Mouse (Mus musculus) cerebellum, adult 18-20 months (tissue): ENCODE results near the gene Rftn1.
A peak's percentile ranks its signal among the peaks of the same experiment; 100 is the strongest.

Experiments
- DNase-seq, 2 experiments: peaks; one replicate each; pipeline ENCODE4 v3.0.0; 2021

Rftn1 gene

DNA sequence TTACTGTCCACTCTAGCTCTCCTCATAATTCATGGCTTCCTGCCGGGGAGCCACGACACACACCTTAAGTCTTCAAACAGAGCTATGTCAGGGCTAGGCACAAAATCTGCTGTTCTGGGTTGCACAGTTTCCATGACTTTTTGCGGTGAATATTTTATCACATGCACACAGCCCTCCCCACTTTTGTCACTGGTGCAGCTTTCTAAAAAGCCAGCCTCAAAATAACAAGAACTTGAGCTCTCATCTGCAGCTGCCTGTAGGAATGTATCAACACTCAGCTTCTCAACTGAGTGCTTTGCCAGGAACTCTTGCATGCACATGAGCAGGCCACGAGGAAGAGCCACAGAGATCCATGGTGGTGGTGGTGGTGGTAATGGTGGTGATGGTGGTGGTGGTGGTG is 129.0 kb downstream of the Rftn1 start:
- DNase-seq = no peak

- DNase-seq = no peak
Measured at GRCm38 (mm10) chr17:50060220-50060619, 130.3 kb downstream of the Rftn1 start.

DNA sequence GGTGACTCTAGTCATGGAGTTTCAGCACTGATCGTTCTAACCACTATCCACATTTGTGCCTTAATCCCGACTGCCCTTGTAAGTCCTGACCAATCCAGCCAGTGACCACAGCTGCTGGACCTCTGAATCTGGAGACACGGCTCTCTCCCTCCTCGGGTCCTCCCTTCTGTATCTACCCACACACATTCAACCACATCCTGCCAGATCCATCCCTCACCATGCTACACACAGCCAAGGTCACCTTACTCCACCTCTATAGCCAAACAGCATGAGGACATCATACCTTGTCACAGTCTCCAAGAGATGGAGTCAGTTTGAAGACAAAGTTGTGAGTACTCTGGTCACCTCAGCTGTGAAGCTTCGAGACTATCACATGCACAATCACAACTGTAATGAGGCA is 131.1 kb downstream of the Rftn1 start:
- no peak for DNase-seq

DNA sequence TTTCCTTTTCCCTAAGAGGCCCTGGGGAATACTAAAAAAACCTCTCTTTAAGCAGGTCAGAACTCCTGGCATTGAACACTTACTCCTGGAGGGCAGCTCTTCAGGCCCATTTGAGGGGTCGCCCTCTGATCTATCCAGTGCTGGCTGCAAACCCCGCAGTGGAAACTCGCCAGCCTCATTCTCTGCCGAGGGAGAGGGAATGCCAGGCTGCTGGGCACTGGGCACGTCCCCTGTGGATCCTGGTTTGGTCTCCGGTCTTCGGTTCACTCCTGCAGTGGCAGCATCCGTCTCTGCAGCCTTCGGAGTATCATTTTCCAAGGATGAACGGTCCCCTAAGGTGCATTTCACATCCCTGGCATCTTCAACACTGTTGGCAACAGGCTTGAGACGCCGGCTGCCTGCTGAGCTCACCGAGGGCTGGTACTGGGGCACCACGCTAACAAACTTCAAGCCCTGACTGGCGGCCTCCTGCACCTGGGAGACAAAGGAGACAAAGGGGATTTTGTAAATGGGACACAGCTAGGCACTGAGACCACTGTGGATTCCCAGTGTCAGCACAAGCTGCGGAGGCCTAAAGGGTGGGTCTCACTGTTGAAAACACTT is 135.2 kb downstream of the Rftn1 start:
- peak; percentile 13 to 29 for DNase-seq

DNA sequence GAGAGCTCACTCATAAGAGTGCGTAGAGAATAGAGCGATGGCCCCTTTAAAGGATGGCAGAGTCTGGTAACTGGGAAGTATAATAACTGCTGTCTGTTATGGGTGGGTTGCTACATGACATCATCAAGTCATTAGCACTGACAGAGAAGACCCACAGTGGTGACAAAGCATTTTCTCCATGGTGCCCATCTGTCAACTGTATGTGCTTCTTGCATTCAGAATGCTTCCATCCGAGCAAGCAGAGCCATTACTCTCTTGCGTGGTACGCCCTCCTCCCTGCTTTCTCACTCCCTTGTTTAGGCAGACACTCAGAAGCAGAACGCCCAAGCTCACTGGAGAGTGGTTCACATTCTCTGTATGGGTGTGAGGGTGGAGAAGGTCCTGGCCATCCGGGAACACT is 135.9 kb downstream of the Rftn1 start:
- no peak for DNase-seq

DNA sequence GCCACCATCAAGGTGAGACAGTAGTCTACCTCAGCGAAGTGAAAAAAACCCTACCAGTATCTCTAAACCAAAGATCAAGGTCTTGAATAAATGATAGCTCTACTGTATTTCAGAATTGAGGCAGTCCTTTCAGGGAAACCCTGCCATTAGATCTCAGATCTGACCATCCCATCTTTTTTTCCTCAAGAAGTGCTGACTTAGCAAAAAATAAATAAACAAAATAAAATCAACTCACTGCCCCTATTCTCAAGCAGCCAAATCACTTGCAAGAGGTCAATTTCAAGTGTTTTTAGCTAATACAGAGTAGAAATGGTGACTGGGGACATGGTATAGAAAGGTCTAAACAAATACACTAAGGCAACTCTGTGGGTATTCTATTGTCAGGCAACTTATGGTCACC is 136.5 kb downstream of the Rftn1 start:
- DNase-seq = no peak

DNA sequence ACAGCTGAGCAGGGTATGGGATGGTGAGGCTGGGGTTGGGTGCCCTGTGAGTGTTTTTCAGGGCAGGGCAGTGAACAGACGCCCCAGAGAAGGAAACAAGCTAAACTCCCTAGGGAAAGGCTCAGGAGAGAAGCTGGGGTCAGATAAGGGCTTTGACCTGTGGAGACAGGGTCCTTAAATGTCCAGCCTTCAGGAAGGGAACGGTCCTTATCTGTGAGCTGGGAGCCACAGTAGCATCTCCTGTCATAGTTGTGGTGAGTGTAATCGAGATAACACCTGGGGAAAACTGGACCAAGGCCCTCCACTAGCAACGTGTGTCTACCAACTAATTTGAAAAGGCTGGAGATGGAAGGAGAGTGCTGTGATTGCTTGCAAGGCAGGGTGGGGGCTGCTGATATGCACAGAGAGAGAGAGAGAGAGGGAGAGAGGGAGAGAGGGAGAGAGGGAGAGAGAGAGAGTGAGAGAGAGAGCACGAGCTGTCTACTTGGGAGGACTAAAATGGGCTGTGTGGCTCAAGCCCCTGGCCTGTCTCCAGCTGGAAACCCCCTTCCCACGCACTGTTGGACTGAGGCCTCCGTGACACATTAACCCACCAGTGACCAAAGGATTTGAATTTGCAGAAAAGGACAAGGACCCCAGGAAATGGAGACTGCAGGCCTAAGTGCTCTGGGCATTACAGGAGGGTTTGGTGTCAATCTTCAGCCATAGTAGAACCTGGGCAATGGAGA is 137.6 kb downstream of the Rftn1 start:
- no peak for DNase-seq

DNA sequence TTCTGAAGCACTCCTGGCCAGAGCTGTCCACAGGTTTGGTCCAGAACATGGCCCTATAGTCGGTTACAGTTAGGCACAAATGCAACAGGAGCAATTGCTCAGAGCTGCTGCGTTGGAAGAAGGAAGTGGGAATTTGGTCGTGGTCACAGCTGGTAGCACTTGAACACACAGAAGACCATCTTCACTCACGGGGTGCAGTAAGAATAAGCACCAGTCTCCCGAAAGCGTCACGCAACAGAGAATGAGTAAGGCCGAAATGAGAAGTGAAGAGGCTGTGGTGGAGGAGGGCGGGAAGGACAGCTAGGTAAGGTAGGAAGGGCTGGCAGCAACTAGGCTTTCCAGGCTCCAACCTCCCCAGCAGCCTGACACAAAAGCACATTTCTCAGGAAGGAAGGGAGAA is 140.0 kb downstream of the Rftn1 start:
- no peak for DNase-seq

DNA sequence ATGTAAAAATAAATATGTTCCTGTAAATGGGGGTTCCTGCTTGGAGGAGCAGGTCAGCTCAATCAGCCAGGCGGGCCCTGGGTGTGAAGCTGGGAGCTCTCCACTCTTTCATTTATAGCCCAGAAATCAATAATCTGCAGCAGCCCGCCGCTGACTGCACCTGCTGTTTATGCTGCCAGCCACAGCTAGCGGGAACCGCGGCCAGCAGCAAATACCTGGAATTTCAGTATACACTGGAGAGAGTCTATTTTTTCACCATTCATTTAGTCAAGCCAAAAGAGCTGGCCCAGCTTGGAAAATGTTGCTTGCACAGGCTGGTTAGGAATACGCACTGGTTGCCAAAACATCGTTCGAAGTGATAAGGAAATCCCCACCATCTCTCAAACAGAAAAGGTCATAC is 142.3 kb downstream of the Rftn1 start:
- DNase-seq = no peak

- peak; percentile 50 to 56 for DNase-seq
Measured at GRCm38 (mm10) chr17:50047182-50047581, 143.3 kb downstream of the Rftn1 start.

DNA sequence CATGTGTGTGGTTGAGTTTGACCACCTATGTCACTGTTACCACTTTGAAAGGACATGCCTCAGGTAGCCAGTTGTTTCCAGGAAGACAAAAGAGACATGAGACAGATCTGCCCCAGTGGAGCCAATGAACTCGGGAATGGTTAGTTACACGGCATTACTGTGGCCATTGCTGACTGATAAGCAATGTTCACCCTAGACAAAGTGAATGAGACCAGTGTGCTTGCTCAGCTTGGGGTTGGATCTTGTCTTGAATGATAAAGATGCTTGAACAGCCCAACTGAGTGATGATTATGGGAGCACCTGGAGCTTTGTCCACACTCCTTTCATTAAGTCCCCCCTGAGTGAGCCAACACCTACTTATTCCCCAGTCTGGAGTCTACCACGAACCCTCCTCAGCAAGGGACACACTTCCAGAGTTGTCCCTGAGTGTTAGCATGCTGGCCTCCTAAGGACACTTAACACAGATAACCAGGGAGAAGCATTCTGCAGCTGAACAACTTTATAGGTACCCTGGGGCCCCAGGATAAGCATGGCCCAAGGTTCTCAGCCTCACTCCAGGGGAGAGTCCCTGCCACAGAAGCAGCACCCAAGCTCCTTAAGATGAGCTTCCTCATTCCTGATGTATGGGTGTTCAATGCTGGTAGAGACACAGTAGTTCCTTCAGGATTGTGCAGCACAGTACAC is 149.6 kb downstream of the Rftn1 start:
- no peak for DNase-seq

- no peak for DNase-seq
Measured at GRCm38 (mm10) chr17:50037882-50038665, 152.4 kb downstream of the Rftn1 start.

DNA sequence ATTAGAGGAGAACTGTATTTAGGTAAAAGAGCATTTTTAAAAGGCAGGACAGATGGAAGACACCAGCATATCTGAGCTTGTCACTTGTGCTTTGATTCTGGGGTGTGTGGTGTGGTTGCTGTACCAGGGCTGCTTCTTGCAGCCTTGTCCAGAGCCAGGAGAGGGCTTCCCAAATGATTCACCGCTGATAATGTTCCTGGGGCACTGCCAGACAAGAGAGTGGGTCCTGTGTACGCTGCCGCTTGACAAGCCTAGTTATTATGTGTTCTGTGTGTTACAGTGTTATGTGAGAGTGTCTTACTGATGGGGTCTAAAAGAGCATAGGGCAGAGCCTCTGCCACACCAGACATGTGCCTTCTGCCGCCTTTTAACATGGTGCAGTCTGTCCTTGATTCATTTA is 153.1 kb downstream of the Rftn1 start:
- no peak for DNase-seq

- no peak for DNase-seq
Measured at GRCm38 (mm10) chr17:50036751-50037385, 153.6 kb downstream of the Rftn1 start.

DNA sequence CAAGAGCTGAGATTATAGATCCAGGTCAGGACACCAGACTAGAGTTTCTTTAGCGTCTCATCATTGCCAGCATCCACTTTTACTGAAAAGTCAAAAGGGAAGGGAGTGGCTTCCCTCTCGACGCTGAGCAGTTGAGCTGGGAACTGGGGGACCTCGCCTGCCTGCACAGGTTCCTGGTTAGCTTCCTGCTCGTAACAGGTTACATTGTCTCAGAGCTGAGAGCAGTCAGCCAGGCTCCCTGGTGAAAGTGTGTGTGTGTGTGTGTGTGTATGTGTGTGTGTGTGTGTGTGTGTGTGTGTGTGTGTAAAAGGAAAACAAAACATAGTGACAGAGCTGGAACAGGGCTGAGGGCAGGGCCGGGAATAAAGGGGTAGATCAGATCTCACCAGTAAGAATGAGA is 156.8 kb downstream of the Rftn1 start:
- DNase-seq = no peak

GRCm38 (mm10) chr17:50031548-50032491 is 158.7 kb downstream of the Rftn1 start:
- no peak for DNase-seq

GRCm38 (mm10) chr17:50025651-50026050 is 164.8 kb downstream of the Rftn1 start:
- no peak for DNase-seq

DNA sequence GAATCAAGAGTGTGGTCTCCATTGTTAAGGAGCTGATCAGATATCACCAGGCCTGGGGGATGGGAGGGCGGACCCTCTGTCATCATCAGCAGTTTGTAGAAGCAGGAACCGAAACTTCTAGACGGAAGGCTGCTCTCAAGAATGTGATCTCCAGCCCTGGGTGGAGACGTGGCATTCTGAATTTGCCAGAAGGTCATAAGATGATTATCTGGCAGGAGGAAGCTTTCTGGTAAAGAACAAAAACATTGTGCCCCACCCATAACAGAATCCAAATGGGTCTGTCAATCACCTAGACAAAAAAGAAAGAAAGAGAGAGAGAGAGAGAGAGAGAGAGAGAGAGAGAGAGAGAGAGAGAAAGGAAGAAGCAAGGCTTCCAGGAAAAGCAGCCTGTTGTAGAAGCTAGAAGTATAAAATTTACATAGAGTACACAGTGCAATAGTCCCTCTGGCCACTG is 165.3 kb downstream of the Rftn1 start:
- no peak for DNase-seq

DNA sequence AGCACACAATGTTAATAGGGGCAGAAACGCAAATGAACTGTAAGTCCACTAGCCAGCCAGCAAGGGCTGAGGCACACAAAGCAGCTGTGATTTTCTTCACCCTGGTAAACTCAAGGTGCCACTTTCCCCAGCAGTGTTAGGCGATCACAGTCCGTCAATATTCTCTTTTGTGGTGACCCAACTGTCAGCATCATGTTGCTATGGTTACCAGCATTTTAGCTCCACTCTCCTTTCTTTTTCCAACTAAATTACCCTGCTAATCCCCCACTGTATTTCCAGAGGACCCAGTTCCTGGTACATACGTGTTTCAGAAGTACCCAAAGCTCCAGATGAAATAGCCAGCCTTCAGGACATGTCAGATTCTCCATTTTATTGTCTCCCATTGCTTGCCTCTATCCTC is 169.1 kb downstream of the Rftn1 start:
- DNase-seq = no peak

- DNase-seq = peak; percentile 66 to 73
Measured at GRCm38 (mm10) chr17:50020211-50021001, 170.1 kb downstream of the Rftn1 start.

DNA sequence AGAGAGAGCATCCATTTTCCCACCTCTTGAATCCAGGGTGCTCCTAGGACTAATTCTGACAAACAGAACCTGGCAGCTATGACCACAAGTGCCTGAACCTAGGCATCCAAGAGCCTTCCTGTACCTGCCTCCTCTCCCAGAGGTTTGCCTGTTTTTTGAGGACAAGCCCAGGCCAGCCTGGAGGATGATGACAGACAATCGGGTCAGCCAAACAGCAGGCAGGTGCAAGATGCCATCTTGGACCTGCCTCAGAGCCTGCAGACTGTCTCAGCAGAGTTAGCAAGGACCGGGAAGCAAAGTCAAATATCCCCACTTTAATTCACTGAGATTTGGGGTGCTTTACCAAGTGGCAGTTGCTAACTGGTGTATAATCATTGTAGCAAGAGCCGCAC is 170.7 kb downstream of the Rftn1 start:
- peak; percentile 15 to 25 for DNase-seq
